Mouse (Mus musculus) kidney, embryonic 14.5 days (tissue): Measurements from ENCODE around the gene Nphs1. TPM values are rescaled to one million over a fixed set of nuclear protein-coding genes. Genes with fewer than 3 reads are reported as not detected.

Experiments used
- ATAC-seq: fragments of 200-750 bp; cut with Nextera tagmentation; 2 replicates; pipeline ENCODE4 v1.8.0; 2017; ENCODE audit warnings: moderate number of reproducible peaks, mild to moderate bottlenecking, moderate TSS enrichment, moderate library complexity; ENCODE audit not compliant: low FRiP score, low TSS enrichment
- H3K27ac ChIP-seq: fragments of 300-500 bp; sonication (generic); 2 replicates; pipeline ENCODE4 v1.5.1; 2014; ENCODE audit warnings: low read depth, mild to moderate bottlenecking, low read length, moderate library complexity, mixed read lengths
- H3K27me3 ChIP-seq: fragments of 300-500 bp; sonication (generic); 2 replicates; pipeline ENCODE4 v1.6.1; 2014; ENCODE audit warnings: mild to moderate bottlenecking, low read length; ENCODE audit not compliant: control insufficient read depth, insufficient read depth
- H3K36me3 ChIP-seq: fragments of 300-500 bp; sonication (generic); 2 replicates; pipeline ENCODE4 v1.6.1; 2014; ENCODE audit warnings: low read length, mixed read lengths; ENCODE audit not compliant: control insufficient read depth, insufficient read depth
- H3K4me1 ChIP-seq: fragments of 300-500 bp; sonication (generic); 2 replicates; pipeline ENCODE4 v1.6.1; 2014; ENCODE audit warnings: low read length, mixed read lengths; ENCODE audit not compliant: control insufficient read depth, insufficient read depth
- H3K4me2 ChIP-seq: fragments of 300-500 bp; sonication (generic); replicated peaks from 2 replicates; pipeline ENCODE4 v1.6.1; 2014; ENCODE audit warnings: low read depth, mild to moderate bottlenecking, low read length
- H3K4me3 ChIP-seq: fragments of 300-500 bp; sonication (generic); 2 replicates; pipeline ENCODE4 v1.5.1; 2014; ENCODE audit warnings: mild to moderate bottlenecking, low read length
- H3K9ac ChIP-seq: fragments of 300-500 bp; sonication (generic); 2 replicates; pipeline ENCODE4 v1.6.1; 2014; ENCODE audit warnings: low read depth, mild to moderate bottlenecking, low read length, moderate library complexity
- H3K9me3 ChIP-seq: fragments of 300-500 bp; sonication (generic); 2 replicates; pipeline ENCODE4 v1.6.1; 2016; ENCODE audit warnings: low read length; ENCODE audit not compliant: control insufficient read depth
- WGBS: fragments of 180-500 bp; shearing (Covaris S2); extraction: QIAGEN DNeasy Blood & Tissue Kit; methylation state at CpG from one replicate; pipeline ENCODE4 v1.1.7; 2014; 5-methylcytosine and 5-hydroxymethylcytosine counted together
- polyA plus RNA-seq: library from polyadenylated mRNA; unstranded; fragments of >200 nt; fragmentation: Nextera tagmentation; extraction: Ambion mirVana; gene quantifications from 2 replicates; pipeline ENCODE4 v1.2.1, GENCODE M21; 2014

The Nphs1 gene
- polyA plus RNA-seq, 1 experiment from 2014 or later = 3.0 TPM

- Histone ChIP-seq H3K4me1 (peaks cover 18% of the 10 kb centered on the region), H3K36me3 (peaks cover 36% of the 10 kb centered on the region), H3K27me3 (no peaks in the 10 kb centered on the region), H3K4me2 (peak overlapping the region; percentile 92), H3K4me3 (peak overlapping the region; percentile 73), H3K9ac (peak overlapping the region; percentile 78), H3K9me3 (no peaks in the 10 kb centered on the region), H3K27ac (peak overlapping the region; percentile 47)
- peak; percentile 47 for ATAC-seq
- WGBS = 10% methylated on average over 25 of the region's 26 CpGs
Measured at GRCm38 (mm10) chr7:30533941-30534632, 76.0 kb downstream of the Nphs1 start.

- Histone ChIP-seq H3K36me3 (peaks cover 34% of the 10 kb centered on the region), H3K9ac (peak within 1 kb of the TSS; percentile 78), H3K27ac (peak within 1 kb of the TSS; percentile 47), H3K4me1 (peaks cover 18% of the 10 kb centered on the region), H3K27me3 (no peaks in the 10 kb centered on the region), H3K4me3 (peak within 1 kb of the TSS; percentile 73), H3K4me2 (peak within 1 kb of the TSS; percentile 92), H3K9me3 (no peaks in the 10 kb centered on the region)
- peak; percentile 93 for ATAC-seq
- under 1% methylated on average over 55 of the region's 84 CpGs for WGBS
Measured at GRCm38 (mm10) chr7:30534633-30535577, 76.8 kb downstream of the Nphs1 start, which contains the start of gene Arhgap33. Arhgap33 (minus strand) TSS chr7:30535060.

Other genes with a start within 250 kb of the Nphs1 start
- gene Polr2i, start 226.4 kb upstream of the Nphs1 start, polyA plus RNA-seq = 173 and 268 TPM in 2 replicates
- 174 and 199 TPM in 2 replicates for gene Tbcb, start 226.0 kb upstream of the Nphs1 start, polyA plus RNA-seq
- gene Ovol3, start 222.6 kb upstream of the Nphs1 start, polyA plus RNA-seq = not detected in 2 replicates
- gene Thap8, start 178.2 kb upstream of the Nphs1 start, polyA plus RNA-seq = 0.22 and 0.43 TPM in 2 replicates
- 7.8 and 11.1 TPM in 2 replicates for gene Wdr62, start 177.9 kb upstream of the Nphs1 start, polyA plus RNA-seq
- 30.7 and 51.1 TPM in 2 replicates for gene Clip3, start 166.6 kb upstream of the Nphs1 start, polyA plus RNA-seq
- gene Alkbh6, start 149.6 kb upstream of the Nphs1 start, polyA plus RNA-seq = 85.5 and 112 TPM in 2 replicates
- gene Syne4, start 143.5 kb upstream of the Nphs1 start, polyA plus RNA-seq = 43.5 and 72.9 TPM in 2 replicates
- gene E130208F15Rik, start 136.6 kb upstream of the Nphs1 start, polyA plus RNA-seq = not detected in 2 replicates
- gene Sdhaf1, start 134.4 kb upstream of the Nphs1 start, polyA plus RNA-seq = 20.6 and 21.5 TPM in 2 replicates
- gene Lrfn3, start 95.5 kb upstream of the Nphs1 start, polyA plus RNA-seq = 5.8 and 7.2 TPM in 2 replicates
- gene Tyrobp, start 44.6 kb upstream of the Nphs1 start, polyA plus RNA-seq = 23.8 and 26.7 TPM in 2 replicates
- 0.57 and 1.0 TPM in 2 replicates for gene Hcst, start 38.5 kb upstream of the Nphs1 start, polyA plus RNA-seq
- 1.1 and 1.9 TPM in 2 replicates for gene Nfkbid, start 36.6 kb upstream of the Nphs1 start, polyA plus RNA-seq
- gene Aplp1, start 12.8 kb upstream of the Nphs1 start, polyA plus RNA-seq = 16.7 and 19.0 TPM in 2 replicates
- gene Kirrel2, start 625 bp upstream of the Nphs1 start, polyA plus RNA-seq = 0.20 and 0.54 TPM in 2 replicates
- gene Prodh2, start 35.3 kb downstream of the Nphs1 start, polyA plus RNA-seq = 0.94 and 2.3 TPM in 2 replicates
- gene Arhgap33, start 76.7 kb downstream of the Nphs1 start, polyA plus RNA-seq = 13.4 and 17.3 TPM in 2 replicates
- gene Hspb6, start 93.9 kb downstream of the Nphs1 start, polyA plus RNA-seq = 8.9 and 9.2 TPM in 2 replicates
- 15.2 and 25.0 TPM in 2 replicates for gene Proser3, start 94.0 kb downstream of the Nphs1 start, polyA plus RNA-seq
- 38.5 and 48.0 TPM in 2 replicates for gene Lin37, start 101.5 kb downstream of the Nphs1 start, polyA plus RNA-seq
- 109 and 119 TPM in 2 replicates for gene U2af1l4, start 105.0 kb downstream of the Nphs1 start, polyA plus RNA-seq
- gene Gm49396, start 105.0 kb downstream of the Nphs1 start, polyA plus RNA-seq = 8.0 and 11.3 TPM in 2 replicates
- gene Psenen, start 105.3 kb downstream of the Nphs1 start, polyA plus RNA-seq = 121 and 182 TPM in 2 replicates
- 2.9 and 3.7 TPM in 2 replicates for gene Igflr1, start 107.1 kb downstream of the Nphs1 start, polyA plus RNA-seq
- gene Kmt2b, start 130.4 kb downstream of the Nphs1 start, polyA plus RNA-seq = 12.3 and 13.6 TPM in 2 replicates
- gene Zbtb32, start 140.6 kb downstream of the Nphs1 start, polyA plus RNA-seq = 0.21 and 0.22 TPM in 2 replicates
- 2.2 and 2.3 TPM in 2 replicates for gene Upk1a, start 154.5 kb downstream of the Nphs1 start, polyA plus RNA-seq
- 961 and 1,287 TPM in 2 replicates for gene Cox6b1, start 167.8 kb downstream of the Nphs1 start, polyA plus RNA-seq
- not detected in 2 replicates for gene Etv2, start 177.5 kb downstream of the Nphs1 start, polyA plus RNA-seq
- gene Rbm42, start 192.0 kb downstream of the Nphs1 start, polyA plus RNA-seq = 93.4 and 111 TPM in 2 replicates
- gene Haus5, start 206.7 kb downstream of the Nphs1 start, polyA plus RNA-seq = 45.8 and 58.6 TPM in 2 replicates
- not detected in 2 replicates for gene Pmis2, start 213.3 kb downstream of the Nphs1 start, polyA plus RNA-seq
- not detected in 2 replicates for gene 2200002J24Rik, start 240.6 kb downstream of the Nphs1 start, polyA plus RNA-seq